Mouse (Mus musculus) bone marrow macrophage, adult 2 months (primary cell): ENCODE results near the gene Gpld1. TPM values are rescaled to one million over a fixed set of nuclear protein-coding genes. Genes with fewer than 3 reads are reported as not detected.
A peak's percentile ranks its signal among the peaks of the same experiment; 100 is the strongest.

Experiments used
- H3K27ac ChIP-seq: 2 replicates; pipeline ENCODE4 v1.5.1; 2012; ENCODE audit warnings: low read depth, low read length; ENCODE audit not compliant: insufficient read depth
- H3K4me1 ChIP-seq: 2 replicates; pipeline ENCODE4 v1.6.1; 2012; ENCODE audit warnings: low read length; ENCODE audit not compliant: control insufficient read depth, insufficient read depth
- H3K4me3 ChIP-seq: 2 replicates; pipeline ENCODE4 v1.5.1; 2012; ENCODE audit warnings: mild to moderate bottlenecking, low read length, moderate library complexity; ENCODE audit not compliant: insufficient read depth
- CTCF ChIP-seq: IDR thresholded peaks from 2 replicates; pipeline ENCODE4 v1.5.1; 2012; ENCODE audit warnings: low read depth, mild to moderate bottlenecking, low read length, moderate library complexity
- POLR2A ChIP-seq: IDR thresholded peaks from 2 replicates; pipeline ENCODE4 v1.6.1; 2012; ENCODE audit warnings: mild to moderate bottlenecking, low read depth, low read length, borderline replicate concordance
- polyA plus RNA-seq: library from polyadenylated mRNA; stranded (reverse); fragments of >200 nt; gene quantifications from 2 replicates; pipeline ENCODE4 v1.2.4, GENCODE M21; 2012; ENCODE audit not compliant: missing spikeins, insufficient read depth, insufficient read length

The Gpld1 gene
- polyA plus RNA-seq, 1 experiment, result not detected

GRCm38 (mm10) chr13:24976384-24976783, 33.4 kb downstream of the Gpld1 start:
- H3K27ac ChIP-seq, result no peak overlapping the region
- H3K4me1 ChIP-seq, result peaks cover 5% of the 10 kb centered on the region
- TF ChIP-seq CTCF (no peak), POLR2A (no peak)

GRCm38 (mm10) chr13:24977820-24978342, 34.9 kb downstream of the Gpld1 start:
- Histone ChIP-seq H3K27ac (no peak overlapping the region), H3K4me1 (peaks cover 8% of the 10 kb centered on the region), H3K4me3 (no peak overlapping the region)
- TF ChIP-seq CTCF, result no peak
- TF ChIP-seq POLR2A, result no peak

More at GRCm38 (mm10) chr13:24976384-24976783, 33.4 kb downstream of the Gpld1 start:
- H3K4me3 ChIP-seq, result no peak overlapping the region

- Histone ChIP-seq H3K4me3 (no peak overlapping the region), H3K27ac (no peak overlapping the region), H3K4me1 (peaks cover 8% of the 10 kb centered on the region)
- TF ChIP-seq CTCF (no peak), POLR2A (no peak)
Observed at GRCm38 (mm10) chr13:24981031-24981430, 38.1 kb downstream of the Gpld1 start.

- TF ChIP-seq POLR2A, result no peak
- TF ChIP-seq CTCF, result no peak
- Histone ChIP-seq H3K4me3 (no peak overlapping the region), H3K27ac (no peak overlapping the region), H3K4me1 (peaks cover 13% of the 10 kb centered on the region)
Observed at GRCm38 (mm10) chr13:24985435-24985834, 42.5 kb downstream of the Gpld1 start.

GRCm38 (mm10) chr13:24988391-24988790, 45.4 kb downstream of the Gpld1 start:
- no peak overlapping the region for H3K27ac ChIP-seq
- peaks cover 11% of the 10 kb centered on the region; the same call in 1 of the 2 replicates for H3K4me1 ChIP-seq
- TF ChIP-seq POLR2A (no peak), CTCF (peak; percentile 53)
- no peak overlapping the region for H3K4me3 ChIP-seq

- TF ChIP-seq POLR2A (no peak), CTCF (no peak)
- H3K4me3 ChIP-seq, result no peak overlapping the region
- H3K27ac ChIP-seq, result no peak overlapping the region
- H3K4me1 ChIP-seq, result peaks cover 13% of the 10 kb centered on the region; the same call in 1 of the 2 replicates
Observed at GRCm38 (mm10) chr13:24989006-24989405, 46.1 kb downstream of the Gpld1 start.

- Histone ChIP-seq H3K27ac (no peak overlapping the region), H3K4me3 (no peak overlapping the region), H3K4me1 (peaks cover 13% of the 10 kb centered on the region; the same call in 1 of the 2 replicates)
- TF ChIP-seq CTCF (no peak), POLR2A (no peak)
Observed at GRCm38 (mm10) chr13:24993160-24993559, 50.2 kb downstream of the Gpld1 start.

- TF ChIP-seq CTCF, result no peak
- TF ChIP-seq POLR2A, result no peak
- Histone ChIP-seq H3K4me1 (no peaks in the 10 kb centered on the region), H3K27ac (no peak overlapping the region), H3K4me3 (no peak overlapping the region)
Observed at GRCm38 (mm10) chr13:24999538-24999937, 56.6 kb downstream of the Gpld1 start.

- no peak overlapping the region for H3K27ac ChIP-seq
- TF ChIP-seq CTCF (no peak), POLR2A (no peak)
- no peak overlapping the region for H3K4me3 ChIP-seq
- no peaks in the 10 kb centered on the region for H3K4me1 ChIP-seq
Observed at GRCm38 (mm10) chr13:25002965-25003364, 60.0 kb downstream of the Gpld1 start.

- TF ChIP-seq CTCF, result no peak
- no peak for TF ChIP-seq POLR2A
- H3K4me1 ChIP-seq, result no peaks in the 10 kb centered on the region
Observed at GRCm38 (mm10) chr13:25007115-25007514, 64.2 kb downstream of the Gpld1 start.

More at GRCm38 (mm10) chr13:25007115-25007514, 64.2 kb downstream of the Gpld1 start:
- Histone ChIP-seq H3K27ac (no peak overlapping the region), H3K4me3 (no peak overlapping the region)
